Mouse (Mus musculus): ENCODE measurements around the gene Wdr48.

- no peak for TF ChIP-seq POLR2A (IDR thresholded peaks at IDR 0.05; ENCODE audit: insufficient read depth, low read length)
- no peak for TF ChIP-seq CTCF (IDR thresholded peaks at IDR 0.05; ENCODE audit: low read depth, low read length)
These were observed 70.5 kb downstream of the Wdr48 start for GRCm38 (mm10) chr9:119965186-119965585.

Measured in ES-Bruce4 (cell line).